In genomic region chr5:28680311-28680710, GRCm38 (mm10) we compare ENCODE assay signal across 18 mouse cellular contexts.
DNase-seq lines count a peak whose midpoint lies in the region; ATAC-seq and TF ChIP-seq lines count a peak whose summit lies in the region.
"Had no signal": no experiment of that assay in that cellular context is flagged by ENCODE, and none has a peak within 500 bp of the region (broad histone marks: within the 10 kb centered on the region; RNA-seq: fewer than 3 reads in every experiment).

No protein-coding gene starts in this region.

- no peak for ATAC-seq in heart, embryonic 12.5 days (ENCODE audit: insufficient number of reproducible peaks, low FRiP score)
- ATAC-seq in hindbrain, embryonic 15.5 days (ENCODE audit: low FRiP score, low read depth) = peak; percentile 15; the same call in 1 of the 2 replicates
- ATAC-seq in hindbrain, embryonic 16.5 days = no peak; the same call in 1 of the 2 replicates
- ATAC-seq in midbrain, embryonic 13.5 days = peak; percentile 45; the same call in 1 of the 2 replicates
- ATAC-seq in midbrain, postnatal 0 days (ENCODE audit: low FRiP score) = no peak
- ATAC-seq: activated CD4-positive, CD25-positive, alpha-beta regulatory T cell, adult 4 months; CD4-positive, CD25-positive, alpha-beta regulatory T cell, adult 4 months; Patski had no signal

- H3K4me3 ChIP-seq in heart, embryonic 12.5 days = no peak overlapping the region
- H3K4me3 ChIP-seq in hindbrain, embryonic 15.5 days = no peak overlapping the region
- no peak overlapping the region for H3K4me3 ChIP-seq in hindbrain, embryonic 16.5 days (ENCODE audit: low read length)
- H3K4me3 ChIP-seq in midbrain, embryonic 13.5 days (replicated peaks) = no peak overlapping the region
- no peak overlapping the region for H3K4me3 ChIP-seq in midbrain, postnatal 0 days (ENCODE audit: low read depth, low read length)
- H3K4me3 ChIP-seq: embryonic facial prominence, embryonic 13.5 days; embryonic facial prominence, embryonic 15.5 days; erythroblast, embryonic 14.5 days; forebrain, embryonic 10.5 days; forebrain, embryonic 12.5 days had no signal

- peak; percentile 71 for DNase-seq in heart, adult 11 months
- no peak for DNase-seq in midbrain, postnatal 0 days (ENCODE audit: low spot score)
- DNase-seq: B cell, adult 2 months; cerebellum, adult 11-12 months; cerebellum, postnatal 25 days had no signal

- 90% methylated on average over 1 of the region's 1 CpGs for WGBS in heart, embryonic 12.5 days
- WGBS in hindbrain, embryonic 15.5 days = 94% methylated on average over 1 of the region's 1 CpGs
- WGBS in hindbrain, embryonic 16.5 days = 95% methylated on average over 1 of the region's 1 CpGs
- 96% methylated on average over 1 of the region's 1 CpGs for WGBS in midbrain, embryonic 13.5 days
- WGBS in midbrain, postnatal 0 days = 93% methylated on average over 1 of the region's 1 CpGs

- no peak overlapping the region for H3K9ac ChIP-seq in heart, embryonic 12.5 days
- no peak overlapping the region for H3K9ac ChIP-seq in hindbrain, embryonic 15.5 days
- no peak overlapping the region for H3K9ac ChIP-seq in hindbrain, embryonic 16.5 days (ENCODE audit: low read depth, low read length)
- H3K9ac ChIP-seq in midbrain, embryonic 13.5 days (replicated peaks) = no peak overlapping the region
- no peak overlapping the region for H3K9ac ChIP-seq in midbrain, postnatal 0 days (replicated peaks; ENCODE audit: low read length, poor library complexity, severe bottlenecking)
- H3K9ac ChIP-seq: embryonic facial prominence, embryonic 13.5 days; embryonic facial prominence, embryonic 15.5 days; forebrain, embryonic 12.5 days had no signal

- TF ChIP-seq CTCF in midbrain, postnatal 0 days (IDR thresholded peaks at IDR 0.05) = no peak

- H3K27me3 ChIP-seq in heart, embryonic 12.5 days (replicated peaks) = no peaks in the 10 kb centered on the region
- no peaks in the 10 kb centered on the region for H3K27me3 ChIP-seq in hindbrain, embryonic 15.5 days
- H3K27me3 ChIP-seq in hindbrain, embryonic 16.5 days (replicated peaks; ENCODE audit: control insufficient read depth, insufficient read depth, low read length) = no peaks in the 10 kb centered on the region
- H3K27me3 ChIP-seq in midbrain, embryonic 13.5 days = no peaks in the 10 kb centered on the region
- H3K27me3 ChIP-seq in midbrain, postnatal 0 days (ENCODE audit: insufficient read depth, low read length) = no peaks in the 10 kb centered on the region
- H3K27me3 ChIP-seq: embryonic facial prominence, embryonic 13.5 days; embryonic facial prominence, embryonic 15.5 days; forebrain, embryonic 12.5 days; Patski had no signal

- H3K4me1 ChIP-seq in heart, embryonic 12.5 days (replicated peaks) = peaks cover 6% of the 10 kb centered on the region; the same call in 1 of the 2 replicates
- H3K4me1 ChIP-seq in hindbrain, embryonic 15.5 days (replicated peaks) = peaks cover 15% of the 10 kb centered on the region
- no peaks in the 10 kb centered on the region; the same call in 1 of the 2 replicates for H3K4me1 ChIP-seq in hindbrain, embryonic 16.5 days (ENCODE audit: control insufficient read depth, insufficient read depth, low read depth, low read length)
- H3K4me1 ChIP-seq in midbrain, embryonic 13.5 days (replicated peaks) = peaks cover 13% of the 10 kb centered on the region; the same call in 1 of the 2 replicates
- peaks cover 4% of the 10 kb centered on the region; the same call in 1 of the 2 replicates for H3K4me1 ChIP-seq in midbrain, postnatal 0 days (ENCODE audit: insufficient read depth, low read length)
- H3K4me1 ChIP-seq: embryonic facial prominence, embryonic 13.5 days; embryonic facial prominence, embryonic 15.5 days had no signal

- H3K9me3 ChIP-seq in heart, embryonic 12.5 days (replicated peaks) = no peaks in the 10 kb centered on the region
- no peaks in the 10 kb centered on the region for H3K9me3 ChIP-seq in hindbrain, embryonic 15.5 days
- H3K9me3 ChIP-seq in hindbrain, embryonic 16.5 days (ENCODE audit: control insufficient read depth, low read length) = no peaks in the 10 kb centered on the region
- H3K9me3 ChIP-seq in midbrain, embryonic 13.5 days = no peaks in the 10 kb centered on the region
- no peaks in the 10 kb centered on the region for H3K9me3 ChIP-seq in midbrain, postnatal 0 days (ENCODE audit: low read length)
- H3K9me3 ChIP-seq: embryonic facial prominence, embryonic 13.5 days; embryonic facial prominence, embryonic 15.5 days; forebrain, embryonic 10.5 days; forebrain, embryonic 12.5 days; G1E had no signal

- no peaks in the 10 kb centered on the region for H3K36me3 ChIP-seq in heart, embryonic 12.5 days
- no peaks in the 10 kb centered on the region for H3K36me3 ChIP-seq in hindbrain, embryonic 15.5 days
- no peaks in the 10 kb centered on the region for H3K36me3 ChIP-seq in hindbrain, embryonic 16.5 days (ENCODE audit: control insufficient read depth, insufficient read depth, low read length)
- no peaks in the 10 kb centered on the region for H3K36me3 ChIP-seq in midbrain, embryonic 13.5 days
- H3K36me3 ChIP-seq in midbrain, postnatal 0 days (ENCODE audit: insufficient read depth, low read length) = no peaks in the 10 kb centered on the region
- H3K36me3 ChIP-seq: embryonic facial prominence, embryonic 13.5 days; embryonic facial prominence, embryonic 15.5 days; forebrain, embryonic 10.5 days; forebrain, embryonic 12.5 days; G1E had no signal

- H3K4me2 ChIP-seq in heart, embryonic 12.5 days = no peak overlapping the region
- H3K4me2 ChIP-seq in hindbrain, embryonic 15.5 days = no peak overlapping the region
- H3K4me2 ChIP-seq in hindbrain, embryonic 16.5 days (ENCODE audit: low read length) = no peak overlapping the region
- no peak overlapping the region for H3K4me2 ChIP-seq in midbrain, embryonic 13.5 days (replicated peaks)
- no peak overlapping the region for H3K4me2 ChIP-seq in midbrain, postnatal 0 days (ENCODE audit: low read depth, low read length, poor library complexity, severe bottlenecking)
- H3K4me2 ChIP-seq: embryonic facial prominence, embryonic 13.5 days; embryonic facial prominence, embryonic 15.5 days; forebrain, embryonic 12.5 days had no signal

- H3K27ac ChIP-seq in heart, embryonic 12.5 days (ENCODE audit: poor library complexity, severe bottlenecking) = no peak overlapping the region
- no peak overlapping the region; the same call in 1 of the 2 replicates for H3K27ac ChIP-seq in hindbrain, embryonic 15.5 days (replicated peaks)
- H3K27ac ChIP-seq in hindbrain, embryonic 16.5 days (ENCODE audit: low read depth, low read length) = no peak overlapping the region
- no peak overlapping the region for H3K27ac ChIP-seq in midbrain, embryonic 13.5 days
- no peak overlapping the region for H3K27ac ChIP-seq in midbrain, postnatal 0 days (ENCODE audit: low read depth, low read length)
- H3K27ac ChIP-seq: embryonic facial prominence, embryonic 13.5 days; embryonic facial prominence, embryonic 15.5 days; forebrain, embryonic 10.5 days; forebrain, embryonic 12.5 days had no signal

Comparison
In these comparisons a context has a peak if more than half of its experiments do, and no peak if none do; other contexts are left out.
1. ATAC-seq: peak in hindbrain, embryonic 15.5 days (single experiment) and midbrain, embryonic 13.5 days (single experiment); none in heart, embryonic 12.5 days (single experiment), hindbrain, embryonic 16.5 days (single experiment) and midbrain, postnatal 0 days (single experiment).